Mouse (Mus musculus) monocyte, adult 5-6 weeks (primary cell): Measurements from ENCODE around the gene Pde4d. TPM values are rescaled to one million over a fixed set of nuclear protein-coding genes. Genes with fewer than 3 reads are reported as not detected.

Source experiments
- ATAC-seq: fragments of 153-309, 156-312 bp; replicated peaks from 2 replicates; pipeline ENCODE4 v1.8.0; 2017; ENCODE audit warnings: mild to moderate bottlenecking; ENCODE audit not compliant: low TSS enrichment, insufficient number of reproducible peaks, severe bottlenecking, poor library complexity, low FRiP score
- total RNA-seq: library from RNA; stranded (forward); fragments of 200-1000, 200-491, 200-594 nt; gene quantifications from 3 replicates; pipeline ENCODE4 v1.2.3, GENCODE M21; 2017

The Pde4d gene
- total RNA-seq, 1 experiment from 2014 or later = 3.4 TPM

DNA sequence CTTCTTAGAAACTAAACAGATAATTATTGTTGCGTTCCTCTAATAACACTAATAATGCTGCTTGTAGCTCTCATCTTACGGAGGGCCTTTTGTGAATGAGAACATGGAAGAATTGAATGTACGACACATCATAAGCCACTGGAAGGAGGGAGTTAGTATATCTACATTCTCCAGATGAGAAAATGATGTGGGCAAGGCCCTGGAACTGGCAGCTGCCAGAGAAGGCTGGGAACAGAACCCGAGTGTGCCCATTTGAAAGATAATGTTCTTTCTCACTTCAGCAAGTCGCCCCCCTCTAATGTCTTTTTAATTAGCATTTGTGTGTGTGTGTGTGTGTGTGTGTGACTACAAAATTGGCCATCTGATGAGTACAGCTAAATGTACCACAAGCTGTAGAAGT is 1240.8 kb downstream of the Pde4d start:
- no peak for ATAC-seq

GRCm38 (mm10) chr13:109692851-109693250 is 1243.1 kb downstream of the Pde4d start:
- no peak for ATAC-seq

DNA sequence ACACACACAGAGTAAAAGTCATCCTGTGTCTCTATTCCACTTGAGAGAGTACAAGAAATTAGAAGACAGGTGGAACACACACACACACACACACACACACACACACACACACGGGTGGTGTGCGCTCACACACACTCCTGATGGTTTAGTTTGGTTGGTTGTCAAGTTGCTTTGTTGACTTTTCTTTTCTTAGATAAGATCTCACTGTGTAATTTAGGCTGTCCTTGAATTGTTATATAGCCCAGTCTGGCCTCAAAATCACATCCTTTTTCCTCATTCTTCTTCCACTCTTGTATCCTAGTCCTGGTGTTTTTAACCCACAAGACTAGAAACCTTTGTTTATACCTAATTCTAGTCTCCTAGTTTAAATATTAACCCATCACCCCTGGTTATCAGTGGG is 1244.0 kb downstream of the Pde4d start:
- no peak for ATAC-seq

GRCm38 (mm10) chr13:109694293-109694692 is 1244.5 kb downstream of the Pde4d start:
- no peak for ATAC-seq

DNA sequence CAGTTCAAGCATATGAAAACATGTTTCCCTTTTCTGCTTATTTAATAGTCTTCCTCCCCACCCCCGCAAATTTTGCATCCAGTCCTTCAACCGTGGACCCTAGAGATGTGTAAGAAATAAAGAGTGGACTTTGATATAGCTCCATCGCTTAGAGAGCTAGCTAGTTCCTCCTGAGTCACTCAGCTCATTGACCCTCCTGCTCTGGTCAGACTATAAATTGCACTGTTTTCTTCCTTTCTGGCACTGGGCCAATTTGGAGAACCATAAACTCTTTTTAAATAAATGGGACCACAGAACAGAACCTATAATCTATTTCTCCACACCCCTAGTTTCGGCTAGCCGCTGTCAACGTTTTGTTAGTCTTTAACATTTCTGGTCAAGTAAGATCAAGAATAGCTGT is 1245.3 kb downstream of the Pde4d start:
- ATAC-seq = no peak

DNA sequence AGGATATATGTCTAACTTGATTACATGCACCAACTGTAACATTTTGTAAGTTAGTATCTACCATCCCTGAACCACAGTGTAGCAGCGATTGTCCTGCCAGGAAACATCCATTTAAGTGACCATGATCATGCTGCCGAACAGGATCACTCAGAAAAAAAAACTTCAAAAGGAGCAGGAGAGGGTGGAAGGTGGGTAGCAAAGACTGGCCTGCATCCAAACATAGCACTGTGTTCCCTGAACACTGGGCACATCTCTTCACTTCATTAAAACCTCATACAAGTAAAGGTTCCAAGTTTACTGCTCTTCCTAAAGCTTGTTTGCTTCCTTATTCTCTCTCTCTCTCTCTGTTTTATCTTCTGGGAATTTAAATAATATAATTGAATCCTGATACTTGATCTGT is 1256.4 kb downstream of the Pde4d start:
- no peak for ATAC-seq

DNA sequence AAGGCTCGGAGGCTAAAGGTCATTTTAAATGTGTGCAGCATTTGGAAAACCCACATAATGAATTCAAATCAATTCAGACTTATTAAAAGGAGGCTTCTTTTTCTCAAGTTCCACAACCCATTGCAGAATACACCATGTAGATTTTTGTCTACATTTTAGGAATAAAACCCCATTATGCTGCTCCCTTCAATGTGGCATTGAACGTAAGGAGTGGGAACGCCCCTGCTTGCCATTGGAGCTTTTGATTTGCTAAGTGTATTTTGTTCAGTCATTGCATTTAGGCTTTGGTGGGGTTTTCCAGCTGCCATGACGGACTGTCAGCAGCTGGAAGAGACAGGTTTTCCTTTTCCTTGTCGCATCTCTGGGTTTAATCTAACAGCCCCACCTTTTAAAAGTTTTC is 1256.8 kb downstream of the Pde4d start:
- ATAC-seq = no peak

GRCm38 (mm10) chr13:109707154-109707553 is 1257.4 kb downstream of the Pde4d start:
- no peak for ATAC-seq

- ATAC-seq = no peak
Observed at GRCm38 (mm10) chr13:109708326-109708725, 1258.6 kb downstream of the Pde4d start.

DNA sequence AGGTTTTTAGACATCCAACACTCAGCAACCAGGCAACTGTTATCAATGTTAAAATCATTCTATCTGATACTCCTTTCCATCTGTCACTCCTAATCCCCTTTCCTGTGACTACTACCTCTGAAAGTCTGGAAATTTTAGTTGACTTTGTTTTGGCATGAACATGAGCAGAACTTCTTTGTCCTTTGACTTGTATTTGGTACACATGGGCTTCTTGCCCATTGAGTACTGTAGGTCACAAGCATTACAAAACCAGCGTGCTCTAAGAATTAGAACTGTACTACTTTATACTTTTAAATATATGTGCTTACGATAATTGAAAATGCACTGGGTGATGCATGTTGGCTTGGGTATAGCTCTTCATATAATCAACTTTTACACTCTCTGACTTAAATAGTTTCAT is 1264.8 kb downstream of the Pde4d start:
- ATAC-seq = no peak

DNA sequence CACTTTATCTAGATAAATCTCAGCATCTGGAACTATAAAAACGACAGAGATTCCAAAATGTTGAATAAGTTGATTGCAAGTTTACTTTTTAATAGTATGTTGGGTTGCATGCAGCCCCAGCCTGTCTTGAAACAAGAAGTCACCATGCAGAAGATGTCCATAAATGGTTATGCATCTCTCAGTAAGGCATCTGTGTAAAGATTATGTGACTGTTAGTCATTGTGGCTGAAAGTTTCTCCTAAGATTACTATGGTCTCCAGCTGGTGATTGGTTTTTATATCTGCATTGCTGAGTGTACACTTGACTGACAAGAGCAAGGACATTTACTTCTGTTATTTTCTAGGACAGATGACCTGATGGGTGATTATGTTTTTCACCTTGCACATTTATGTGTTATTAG is 1265.6 kb downstream of the Pde4d start:
- ATAC-seq = no peak

GRCm38 (mm10) chr13:109720127-109720713 is 1270.5 kb downstream of the Pde4d start:
- no peak for ATAC-seq

GRCm38 (mm10) chr13:109722237-109723119 is 1272.7 kb downstream of the Pde4d start:
- ATAC-seq = no peak

DNA sequence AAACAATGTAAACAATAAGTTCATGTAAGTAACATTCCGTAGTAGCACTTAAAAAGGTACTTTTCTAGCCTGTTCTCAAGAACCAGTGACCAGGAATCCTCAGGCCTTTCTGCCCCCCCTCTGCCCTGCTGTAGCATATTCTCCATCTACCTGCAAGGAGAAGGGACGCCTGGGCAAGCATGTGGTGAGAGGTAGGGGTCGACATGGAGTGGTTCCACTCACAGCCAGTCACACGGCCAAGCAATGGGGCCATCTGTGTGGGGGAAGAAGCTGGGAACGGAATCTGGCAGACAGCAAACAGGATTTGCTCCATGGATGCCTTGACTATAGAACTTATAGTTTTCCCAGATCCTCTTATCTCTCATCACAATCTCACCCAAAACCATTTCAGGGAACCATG is 1277.6 kb downstream of the Pde4d start:
- ATAC-seq = no peak

GRCm38 (mm10) chr13:109729612-109730011 is 1279.9 kb downstream of the Pde4d start:
- ATAC-seq = no peak

GRCm38 (mm10) chr13:109732655-109733376 is 1283.1 kb downstream of the Pde4d start:
- ATAC-seq = no peak

GRCm38 (mm10) chr13:109736290-109737078 is 1286.7 kb downstream of the Pde4d start:
- ATAC-seq = no peak

DNA sequence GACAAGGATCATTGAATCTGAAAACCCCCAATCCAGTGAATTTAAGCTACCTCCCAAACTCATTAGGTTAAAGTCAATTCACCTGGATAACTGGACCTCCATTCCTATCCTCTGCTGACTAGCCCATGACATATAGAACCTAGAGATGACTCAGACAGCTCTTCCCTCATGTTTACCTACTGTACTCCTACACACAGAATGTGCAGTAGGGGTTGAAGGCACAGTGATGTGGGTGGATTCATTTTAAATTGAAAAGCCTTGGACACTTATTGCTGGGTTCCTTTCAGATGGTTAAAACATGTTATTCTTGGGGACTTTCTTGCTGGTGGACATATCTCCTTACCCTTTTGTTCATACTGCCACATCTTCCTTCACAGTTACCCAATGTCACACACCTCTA is 1296.7 kb downstream of the Pde4d start:
- no peak for ATAC-seq
